Mouse (Mus musculus): ENCODE measurements around the gene Uck1.
"Not testable (repeated sequence)": the region's sequence is repeated elsewhere in the genome, so short reads cannot be mapped to it uniquely, and the experiment has no call there.

Uck1 gene

DNA sequence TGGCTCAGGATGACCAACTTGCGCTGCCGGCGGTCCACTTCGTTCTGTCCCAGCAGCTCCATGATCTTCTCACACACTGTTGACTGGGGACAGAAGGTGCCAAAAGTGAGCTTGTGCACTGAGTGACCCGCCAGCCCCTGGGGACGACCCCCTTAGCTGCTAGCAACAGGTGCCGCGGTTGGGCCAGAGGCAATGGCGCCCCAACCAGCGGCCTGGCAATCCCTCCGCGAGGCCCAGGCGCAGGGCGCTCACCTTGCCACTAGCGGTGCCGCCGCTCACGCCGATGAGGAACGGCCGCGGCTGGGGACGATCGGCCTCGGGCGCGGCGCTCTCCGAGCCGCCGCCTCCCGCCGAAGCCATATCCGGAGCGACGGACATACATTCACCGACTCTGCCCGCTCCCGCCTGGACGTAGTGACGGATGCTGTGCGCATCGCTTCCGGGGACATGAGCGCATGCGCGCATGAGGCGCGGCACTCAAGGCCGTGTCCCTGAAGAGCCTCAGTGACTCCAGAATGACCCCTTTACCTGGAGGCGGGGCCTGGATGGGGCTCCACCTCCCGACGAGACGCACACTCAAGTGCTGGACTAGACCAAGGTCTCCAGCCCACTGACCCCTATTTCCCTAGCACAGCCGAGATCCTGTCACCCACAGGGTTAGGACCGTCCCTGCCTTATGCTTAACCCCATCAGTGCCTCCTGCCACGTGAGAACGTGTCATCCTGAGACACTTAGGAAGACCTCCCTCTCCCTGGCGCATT, at the start of gene Uck1:
Uck1 (minus strand) TSS at position 503 of the 761 bp plus-strand sequence.
- peak; percentile 93 for DNase-seq (ENCODE audit: low read depth, low spot score)

GRCm38 (mm10) chr2:32308870-32309568, 49.1 kb upstream of the Uck1 start:
- DNase-seq (ENCODE audit: low read depth, low spot score) = no peak

DNA sequence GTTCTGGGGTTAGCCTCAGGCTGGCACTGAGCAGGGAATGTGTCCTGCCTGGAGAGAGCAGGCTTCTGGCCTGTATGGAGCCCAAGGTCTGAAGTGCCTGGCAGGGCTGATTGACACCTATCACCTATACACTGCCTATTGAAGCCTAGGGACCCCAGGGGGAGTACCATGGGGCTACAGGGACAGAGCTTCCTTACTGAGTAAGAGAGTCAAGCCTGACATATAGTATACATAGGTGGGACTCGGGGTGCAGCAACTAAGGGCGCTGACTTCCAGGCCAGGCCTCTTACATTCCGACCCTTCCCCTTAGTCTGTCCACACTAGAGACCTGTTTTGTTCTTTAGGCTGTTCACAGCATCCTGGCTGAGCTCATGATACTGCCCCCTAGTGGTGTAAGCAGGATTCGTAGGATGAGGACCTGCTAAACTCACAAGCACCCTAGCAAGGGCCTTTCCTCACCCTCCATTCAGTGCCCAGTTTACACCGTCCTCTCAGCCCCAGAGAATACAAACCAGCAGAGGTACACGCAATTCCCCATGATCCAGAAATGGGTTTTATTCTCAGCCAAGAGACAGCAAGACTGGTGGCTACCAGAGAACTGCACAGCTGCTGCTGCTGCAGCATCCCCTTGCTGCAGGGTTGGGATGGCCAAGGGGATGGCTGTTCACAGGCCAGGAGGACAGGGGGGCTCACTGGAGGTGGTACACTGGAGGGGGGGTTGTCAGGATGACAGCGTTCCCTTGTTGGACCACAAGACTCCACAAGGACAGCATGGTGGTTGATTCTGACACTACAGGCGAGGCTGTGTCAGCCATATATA, 48.2 kb upstream of the Uck1 start:
- peak; percentile 77 for DNase-seq (ENCODE audit: low read depth, low spot score)

DNA sequence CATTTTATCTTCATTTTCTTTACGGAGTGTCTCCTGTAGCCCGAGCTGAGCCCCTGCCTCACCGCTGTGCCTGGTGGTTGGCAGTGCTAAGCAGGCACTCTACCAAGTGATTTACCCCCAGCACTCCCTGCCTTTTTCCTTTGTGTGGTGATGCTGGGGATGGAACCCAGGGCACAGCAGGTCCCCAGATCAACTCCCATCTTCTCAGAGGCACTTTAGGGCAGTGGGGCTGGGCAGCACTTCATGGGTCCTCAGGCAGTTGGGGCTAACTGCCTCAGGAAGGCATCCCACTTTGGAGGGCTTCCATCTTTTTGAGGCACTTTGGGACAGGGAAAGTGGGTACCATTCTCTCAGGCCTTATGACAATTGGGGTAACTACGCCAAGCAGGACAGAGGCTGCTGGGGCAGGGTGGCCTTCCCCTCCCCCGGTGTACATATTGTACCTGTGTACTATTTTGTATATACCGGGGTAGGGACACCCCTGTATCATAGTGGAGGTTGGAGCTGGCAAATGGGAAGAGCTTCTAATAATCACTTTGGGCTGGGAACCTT, 47.4 kb upstream of the Uck1 start:
- DNase-seq (ENCODE audit: low read depth, low spot score) = no peak

DNA sequence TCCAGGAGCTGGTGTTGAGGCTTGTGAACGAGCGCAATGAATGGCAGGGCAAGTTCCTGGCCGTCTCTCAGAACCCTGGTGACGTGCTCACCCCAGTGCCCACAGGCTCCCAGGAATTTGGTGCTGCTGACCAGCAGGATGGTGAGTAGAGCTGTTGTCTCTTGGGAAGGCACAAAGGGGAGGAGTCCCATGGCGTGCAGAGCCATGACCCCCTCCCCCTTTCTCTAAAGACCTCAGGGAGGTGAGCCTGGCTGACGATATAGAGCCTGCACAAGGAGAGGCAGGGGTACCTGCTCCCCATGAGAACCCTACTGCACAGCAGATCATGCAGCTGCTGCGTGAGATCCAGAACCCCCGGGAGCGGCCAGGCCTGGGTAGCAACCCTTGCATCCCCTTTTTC, 46.2 kb upstream of the Uck1 start:
- DNase-seq (ENCODE audit: low read depth, low spot score) = no peak

DNA sequence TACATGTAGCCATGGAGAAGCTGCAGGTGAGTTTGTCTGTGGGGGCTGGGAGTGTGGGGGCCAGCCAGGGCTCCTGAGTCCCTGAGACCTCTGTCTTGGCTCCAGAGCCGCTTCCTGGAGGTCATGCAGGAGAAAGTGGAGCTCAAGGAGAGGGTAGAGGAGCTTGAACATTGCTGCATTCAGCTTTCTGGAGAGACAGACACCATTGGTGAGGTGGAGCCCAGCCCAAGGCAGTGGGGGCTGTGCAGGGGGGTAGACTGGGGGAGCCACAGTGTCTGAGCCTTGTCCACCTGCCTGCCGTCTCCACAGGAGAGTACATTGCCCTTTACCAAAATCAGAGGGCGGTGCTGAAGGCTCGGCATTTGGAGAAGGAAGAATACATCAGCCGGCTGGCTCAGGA, 45.7 kb upstream of the Uck1 start:
- DNase-seq (ENCODE audit: low read depth, low spot score) = no peak

GRCm38 (mm10) chr2:32304145-32304832, 44.3 kb upstream of the Uck1 start:
- DNase-seq (ENCODE audit: low read depth, low spot score) = peak; percentile 67

DNA sequence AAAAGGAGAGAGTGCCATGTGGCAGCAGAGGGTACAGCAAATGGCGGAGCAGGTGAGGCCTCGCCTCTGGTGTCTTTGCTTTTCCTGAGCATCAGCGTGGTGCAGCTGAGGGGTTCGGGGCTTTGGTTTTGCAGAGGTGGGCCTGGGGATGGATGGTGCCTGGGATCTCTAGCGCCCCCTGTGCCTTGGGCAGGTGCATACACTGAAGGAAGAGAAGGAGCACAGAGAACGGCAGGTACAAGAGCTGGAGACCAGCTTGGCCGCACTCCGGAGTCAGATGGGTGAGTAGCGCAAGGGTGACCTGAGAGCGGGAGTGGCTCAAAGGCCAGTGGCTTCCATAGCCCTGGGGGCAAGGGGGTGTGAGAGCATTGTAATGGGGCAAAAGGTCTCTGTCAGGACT, 43.0 kb upstream of the Uck1 start:
- DNase-seq (ENCODE audit: low read depth, low spot score) = peak; percentile 28

DNA sequence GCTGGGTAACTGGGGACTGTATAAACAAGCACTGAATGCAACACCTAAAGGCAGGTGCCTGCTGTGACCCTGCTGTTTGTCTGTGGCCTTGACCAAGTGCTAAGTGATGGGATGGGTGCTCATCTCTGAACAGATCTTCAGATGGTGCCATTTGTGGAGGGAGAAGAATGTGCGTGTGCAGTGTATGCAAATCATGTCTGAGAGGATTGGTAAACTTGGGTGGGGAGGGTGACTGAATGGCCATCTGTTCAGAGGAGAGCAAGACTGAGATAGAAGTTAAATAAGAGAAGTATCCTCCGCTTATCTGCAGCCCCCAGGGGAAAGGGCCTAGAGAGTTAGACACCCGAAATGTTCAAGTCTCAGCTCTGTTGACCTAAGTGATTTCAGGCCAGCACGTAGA, 39.5 kb upstream of the Uck1 start:
- no peak for DNase-seq (ENCODE audit: low read depth, low spot score)

GRCm38 (mm10) chr2:32295842-32296241, 35.9 kb upstream of the Uck1 start:
- not testable (repeated sequence) for DNase-seq (ENCODE audit: low read depth, low spot score)

- DNase-seq (ENCODE audit: low read depth, low spot score) = no peak
Observed at GRCm38 (mm10) chr2:32295285-32295684, 35.3 kb upstream of the Uck1 start.

DNA sequence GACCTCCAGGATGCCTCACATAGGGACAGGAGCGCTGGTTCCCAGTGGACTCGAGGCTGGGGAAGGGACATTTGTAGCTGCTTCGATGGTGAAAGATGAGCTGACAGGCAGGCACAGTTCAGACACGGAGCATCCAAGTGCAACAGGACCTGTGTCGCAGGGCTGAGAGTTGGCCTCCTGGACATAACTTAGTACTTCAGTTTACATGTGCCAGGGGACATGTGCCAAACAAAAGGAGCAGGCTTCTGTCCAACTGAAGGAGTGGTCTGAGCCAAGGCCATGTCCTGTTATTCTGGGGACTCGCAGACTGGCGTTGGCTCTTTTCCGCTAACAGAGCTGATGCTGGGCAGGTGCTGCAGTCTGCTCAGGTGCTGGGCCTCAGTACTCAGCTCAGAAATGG, 34.4 kb upstream of the Uck1 start:
- DNase-seq (ENCODE audit: low read depth, low spot score) = no peak

DNA sequence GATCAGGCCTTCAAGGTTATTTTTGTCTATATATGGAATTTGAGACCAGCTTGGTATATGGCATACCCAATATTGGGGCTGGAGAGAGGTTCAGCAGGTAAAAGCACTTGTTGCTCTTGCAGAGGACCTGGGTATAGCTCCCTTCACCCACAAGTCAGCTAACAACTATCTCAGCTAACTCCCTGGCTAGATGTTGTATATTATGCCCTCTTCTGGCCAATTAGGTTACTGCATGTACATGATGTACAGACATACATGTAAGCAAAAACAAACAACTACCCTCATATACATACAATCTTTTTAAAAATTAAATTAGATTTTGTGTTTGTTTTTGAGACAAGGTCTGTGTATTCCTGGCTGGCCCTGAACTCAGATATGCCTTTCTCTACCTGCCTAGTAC, 29.6 kb upstream of the Uck1 start:
- peak; percentile 86 for DNase-seq (ENCODE audit: low read depth, low spot score)

GRCm38 (mm10) chr2:32288371-32288931, 28.5 kb upstream of the Uck1 start:
- no peak for DNase-seq (ENCODE audit: low read depth, low spot score)

DNA sequence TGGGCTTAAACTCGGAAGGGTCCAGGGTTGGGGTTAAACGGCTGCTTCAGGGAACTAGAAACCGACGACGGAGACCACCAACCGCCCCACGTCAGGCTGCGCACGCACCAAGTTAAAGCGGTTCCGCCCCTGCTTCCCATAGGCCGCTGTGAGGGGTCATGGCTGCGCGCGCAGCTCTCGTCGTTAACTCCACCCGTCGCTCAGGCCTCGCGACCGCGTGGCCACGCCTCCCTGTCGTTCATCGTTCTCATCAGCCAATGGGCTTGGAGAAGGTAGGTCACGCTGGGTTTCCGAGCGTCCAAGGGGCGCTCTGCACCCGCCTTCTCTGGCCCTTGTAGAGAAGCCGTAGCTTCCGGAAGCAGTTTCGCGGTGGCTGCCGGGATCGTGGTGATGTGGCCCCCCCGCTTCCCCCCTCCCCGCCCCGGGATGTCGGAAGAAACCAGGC, 28.0 kb upstream of the Uck1 start, which contains the start of gene Swi5:
Swi5 (minus strand) TSS at position 153 of the 445 bp plus-strand sequence.
- peak; percentile 100 for DNase-seq (ENCODE audit: low read depth, low spot score)

- no peak for DNase-seq (ENCODE audit: low read depth, low spot score)
Observed at GRCm38 (mm10) chr2:32287334-32287840, 27.4 kb upstream of the Uck1 start, which contains the start of gene Golga2. Golga2 (plus strand) TSS chr2:32287384.

DNA sequence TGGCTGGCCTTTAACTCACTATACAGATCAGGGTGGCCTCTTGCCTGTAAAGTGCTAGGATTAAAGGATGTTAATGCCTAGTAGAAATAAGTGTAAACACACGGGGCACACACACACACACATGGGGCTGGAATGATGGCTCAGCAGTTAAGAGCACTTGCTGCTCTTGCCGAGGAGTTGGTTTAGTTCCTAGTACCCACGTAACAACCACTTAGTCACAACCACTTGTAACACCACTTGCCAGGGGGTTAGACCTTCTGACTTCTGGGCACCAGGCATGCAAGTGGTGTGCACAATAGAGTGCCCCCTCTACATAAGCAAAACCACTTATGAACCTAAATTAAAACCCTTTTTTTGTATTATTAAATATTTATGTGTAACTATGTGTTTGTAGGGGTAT, 24.0 kb upstream of the Uck1 start:
- DNase-seq (ENCODE audit: low read depth, low spot score) = no peak

- peak; percentile 78 for DNase-seq (ENCODE audit: low read depth, low spot score)
Observed at GRCm38 (mm10) chr2:32282727-32283126, 22.8 kb upstream of the Uck1 start.

DNA sequence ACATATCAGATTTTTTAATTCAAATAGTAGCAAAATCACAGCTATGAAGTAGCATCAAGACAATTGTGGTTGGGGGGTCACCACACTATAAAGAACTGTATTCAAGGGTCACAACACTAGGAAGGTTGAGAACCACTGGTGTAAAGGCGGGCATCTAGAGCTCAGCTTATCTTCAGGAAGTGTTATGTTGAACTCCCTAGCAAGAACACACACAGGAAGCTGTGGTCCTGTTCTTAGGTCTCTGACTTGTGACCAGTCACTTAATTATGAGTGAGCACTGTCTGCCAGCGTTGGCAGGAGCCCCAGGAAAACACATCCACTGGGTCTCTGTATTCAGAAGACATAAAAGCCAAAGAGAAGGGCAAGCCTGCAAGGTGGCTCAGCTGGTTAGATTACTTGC, 22.3 kb upstream of the Uck1 start:
- no peak for DNase-seq (ENCODE audit: low read depth, low spot score)

GRCm38 (mm10) chr2:32275823-32276222, 15.9 kb upstream of the Uck1 start:
- DNase-seq (ENCODE audit: low read depth, low spot score) = no peak

DNA sequence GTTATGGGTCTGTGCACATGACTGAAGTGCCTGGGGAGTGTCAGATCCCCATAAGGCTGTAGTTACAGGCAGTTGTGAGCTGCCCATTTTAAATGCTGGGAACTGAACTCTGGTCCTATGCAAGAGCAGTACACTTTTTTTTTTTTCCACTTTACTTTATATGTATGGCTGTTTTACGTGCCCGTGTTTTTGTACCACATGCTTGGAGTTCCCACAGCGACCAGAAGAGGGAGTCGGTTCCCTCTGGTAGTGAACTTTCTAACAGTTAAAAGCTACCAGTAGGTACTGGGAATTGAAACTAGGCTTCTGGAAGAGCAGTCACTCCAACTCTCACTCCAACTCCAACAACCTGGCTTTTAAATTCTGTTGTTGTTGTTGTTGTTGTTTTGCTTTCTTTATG, 676 bp upstream of the Uck1 start:
- peak; percentile 90 for DNase-seq (ENCODE audit: low read depth, low spot score)

All from CD4-positive, CD25-positive, alpha-beta regulatory T cell, adult 2 months (primary cell).